Mouse (Mus musculus) myocyte (in vitro differentiated cells): ENCODE data around the gene Plekha4. TPM values are rescaled to one million over a fixed set of nuclear protein-coding genes. Genes with fewer than 3 reads are reported as not detected.
"Not testable (repeated sequence)": the region's sequence is repeated elsewhere in the genome, so short reads cannot be mapped to it uniquely, and the experiment has no call there.

ENCODE experiments used
- H3K27me3 ChIP-seq: one replicate; pipeline ENCODE4 v1.6.1; 2011; ENCODE audit not compliant: control insufficient read depth, insufficient read depth, insufficient read length
- H3K36me3 ChIP-seq: one replicate; pipeline ENCODE4 v1.6.1; 2011; ENCODE audit not compliant: control insufficient read depth, insufficient read depth
- H3K4me2 ChIP-seq: one replicate; pipeline ENCODE4 v1.6.1; 2011; ENCODE audit warnings: low read depth, control low read depth
- H3K4me3 ChIP-seq: one replicate; pipeline ENCODE4 v1.5.1; 2011; ENCODE audit warnings: mild to moderate bottlenecking, control low read depth, moderate library complexity
- H3K79me2 ChIP-seq: one replicate; pipeline ENCODE4 v1.6.1; 2011; ENCODE audit not compliant: control insufficient read depth, insufficient read depth
- H3ac ChIP-seq: one replicate; pipeline ENCODE4 v1.6.1; 2011; ENCODE audit not compliant: control insufficient read depth, insufficient read length
- CEBPB ChIP-seq: IDR thresholded peaks from 2 replicates; pipeline ENCODE4 v1.6.1; 2011; ENCODE audit warnings: mild to moderate bottlenecking, moderate library complexity; ENCODE audit not compliant: poor library complexity, insufficient read depth, severe bottlenecking
- E2F4 ChIP-seq: IDR thresholded peaks from one replicate; pipeline ENCODE4 v1.6.1; 2011; ENCODE audit warnings: mild to moderate bottlenecking, control low read depth, moderate library complexity; ENCODE audit not compliant: insufficient read depth
- MAX ChIP-seq: IDR thresholded peaks from one replicate; pipeline ENCODE4 v1.6.1; 2011; ENCODE audit warnings: low read depth, mild to moderate bottlenecking, control low read depth
- MYOD1 ChIP-seq, 3 experiments: IDR thresholded peaks; one replicate each; pipeline ENCODE4 v1.6.1; 2011; ENCODE audit warnings: control low read depth in 2 of 3, low read depth in 2 of 3, mild to moderate bottlenecking in 2 of 3, moderate library complexity in 1 of 3; ENCODE audit not compliant: insufficient read length in 2 of 3, control insufficient read depth in 1 of 3
- MYOG ChIP-seq, 3 experiments: IDR thresholded peaks; one replicate each; pipeline ENCODE4 v1.6.1; 2011; ENCODE audit warnings: control low read depth in 2 of 3, low read depth in 2 of 3, mild to moderate bottlenecking in 2 of 3; ENCODE audit not compliant: insufficient read length in 2 of 3, control insufficient read depth in 1 of 3, insufficient read depth in 1 of 3
- POLR2A ChIP-seq: IDR thresholded peaks from one replicate; pipeline ENCODE4 v1.6.1; 2011; ENCODE audit warnings: low read depth, mild to moderate bottlenecking, control low read depth, moderate library complexity; ENCODE audit not compliant: insufficient read length
- POLR2AphosphoS2 ChIP-seq: IDR thresholded peaks from one replicate; pipeline ENCODE4 v1.6.1; 2011; ENCODE audit warnings: low read depth, control low read depth; ENCODE audit not compliant: insufficient read length
- REST ChIP-seq: IDR thresholded peaks from one replicate; pipeline ENCODE4 v1.6.1; 2011; ENCODE audit warnings: mild to moderate bottlenecking, control low read depth, moderate library complexity; ENCODE audit not compliant: insufficient read depth, insufficient read length
- SRF ChIP-seq: IDR thresholded peaks from one replicate; pipeline ENCODE4 v1.6.1; 2011; ENCODE audit warnings: low read depth; ENCODE audit not compliant: control insufficient read depth, insufficient read length
- TCF12 ChIP-seq: IDR thresholded peaks from one replicate; pipeline ENCODE4 v1.6.1; 2011; ENCODE audit warnings: mild to moderate bottlenecking, control low read depth; ENCODE audit not compliant: poor library complexity, insufficient read depth, severe bottlenecking
- TCF3 ChIP-seq: IDR thresholded peaks from one replicate; pipeline ENCODE4 v1.6.1; 2011; ENCODE audit warnings: low read depth, control low read depth; ENCODE audit not compliant: insufficient read length
- USF1 ChIP-seq: IDR thresholded peaks from one replicate; pipeline ENCODE4 v1.6.1; 2011; ENCODE audit warnings: low read depth, mild to moderate bottlenecking, control low read depth, moderate library complexity
- polyA plus RNA-seq: library from polyadenylated mRNA; unstranded; fragments of >200 nt; fragmentation: generic; extraction: Trizol; gene quantifications from one replicate; pipeline ENCODE4 v1.2.1, GENCODE M21; 2012; ENCODE audit warnings: missing spikeins

Plekha4 gene
- polyA plus RNA-seq, 1 experiment = 2.6 TPM

DNA sequence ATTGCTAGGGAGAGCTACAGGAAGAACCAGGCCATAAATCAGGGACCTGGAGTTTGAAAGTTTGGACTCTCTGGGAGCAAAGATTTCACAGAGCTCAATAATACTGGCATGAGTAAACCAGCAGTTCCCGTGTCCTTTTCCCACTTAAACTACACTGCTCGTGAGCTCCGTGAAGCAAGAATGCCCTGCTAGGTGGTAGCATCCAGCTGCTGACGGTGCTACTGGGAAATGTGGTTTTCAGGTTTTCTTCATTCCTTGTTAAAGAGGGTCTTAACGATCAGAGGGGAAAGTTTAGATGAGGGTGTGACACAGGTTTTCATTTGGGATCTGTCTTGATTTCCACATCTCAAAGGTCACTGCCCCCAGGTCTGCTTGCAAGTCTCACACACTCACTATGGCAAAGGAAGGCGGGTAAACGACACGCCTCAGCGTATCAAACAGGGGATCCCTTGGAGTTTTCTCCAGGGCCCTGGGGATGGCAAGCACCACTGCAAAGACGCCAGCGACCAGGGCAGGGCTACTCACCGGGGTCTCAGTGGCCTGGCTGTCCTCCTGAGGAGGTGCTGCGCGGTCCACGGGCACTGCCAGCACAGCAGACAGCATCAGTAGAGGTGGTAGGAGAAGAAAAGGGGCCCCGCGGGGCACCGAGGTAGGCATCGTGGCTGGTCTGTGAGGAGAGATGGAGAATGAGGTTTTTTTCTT is 16.8 kb upstream of the Plekha4 start:
- no peak for TF ChIP-seq MYOD1 (IDR thresholded peaks at IDR 0.05; ENCODE audit: control insufficient read depth in 1 of 3, insufficient read length in 2 of 3, low read depth in 2 of 3)
- TF ChIP-seq USF1 = no peak
- TF ChIP-seq TCF12 = no peak
- TF ChIP-seq E2F4 = no peak
- no peak for TF ChIP-seq POLR2A
- no peak for TF ChIP-seq SRF
- no peak for TF ChIP-seq POLR2AphosphoS2
- TF ChIP-seq REST = no peak

DNA sequence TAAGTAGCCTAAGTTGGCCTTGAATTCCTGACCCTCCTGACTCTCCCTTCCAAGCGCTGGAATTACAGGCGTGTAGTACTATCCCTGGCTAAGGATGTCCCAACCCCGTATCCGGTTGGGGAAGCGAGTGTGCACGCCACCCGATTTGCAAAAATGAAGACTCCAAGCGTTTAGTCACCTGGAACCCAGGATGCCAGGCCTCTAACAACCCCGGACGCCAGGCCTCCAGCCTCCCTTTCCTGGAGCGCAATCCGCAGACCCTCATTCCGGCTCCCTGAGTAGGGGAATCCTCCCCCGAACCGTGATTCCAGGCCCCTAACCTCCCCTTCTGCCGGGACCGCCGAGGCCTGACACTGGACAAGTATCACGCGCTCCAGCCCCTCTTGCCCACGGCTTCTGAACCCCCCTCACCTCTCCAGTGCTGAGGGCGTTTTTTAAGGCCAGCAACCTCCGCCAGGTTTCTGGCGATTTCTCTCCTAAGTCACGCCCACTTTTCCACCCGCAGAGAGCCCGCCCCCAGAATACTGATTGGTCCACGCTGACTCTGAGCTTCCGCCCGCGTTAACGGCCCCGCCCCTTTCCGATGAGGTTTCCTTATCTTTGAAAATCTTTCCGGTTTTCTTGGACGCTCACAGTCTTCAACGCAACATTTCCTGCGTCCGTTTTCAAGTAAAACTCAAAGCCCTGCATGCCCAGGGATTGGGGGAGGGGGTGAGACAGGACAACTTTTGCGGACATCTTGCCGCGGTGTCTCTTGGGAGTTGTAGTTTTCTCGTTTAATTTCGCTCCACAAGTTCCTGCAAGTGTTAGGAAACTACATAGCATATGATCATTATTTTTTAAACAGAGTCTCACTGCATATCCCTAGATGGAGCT is 16.0 kb upstream of the Plekha4 start, which contains the start of gene Nucb1:
TSS of gene Nucb1 (minus strand) at position 495 of the 876 bp plus-strand sequence.
- H3ac ChIP-seq = peak within 1 kb of the TSS; percentile 48
- H3K4me3 ChIP-seq = peak within 1 kb of the TSS; percentile 74
- peak within 1 kb of the TSS; percentile 92 for H3K4me2 ChIP-seq
- no peaks in the 10 kb centered on the region for H3K27me3 ChIP-seq
- TF ChIP-seq E2F4 = no peak
- peak; percentile 57 for TF ChIP-seq POLR2AphosphoS2
- TF ChIP-seq SRF = no peak
- no peak for TF ChIP-seq CEBPB
- no peak for TF ChIP-seq TCF3
- no peak for TF ChIP-seq USF1
- TF ChIP-seq MAX = no peak
- no peak for TF ChIP-seq MYOG (IDR thresholded peaks at IDR 0.05; ENCODE audit: control insufficient read depth in 1 of 3, insufficient read depth in 1 of 3, insufficient read length in 2 of 3, low read depth in 2 of 3)
- no peak for TF ChIP-seq MYOD1 (IDR thresholded peaks at IDR 0.05; ENCODE audit: control insufficient read depth in 1 of 3, insufficient read length in 2 of 3, low read depth in 2 of 3)
- peak; percentile 52 for TF ChIP-seq POLR2A
- TF ChIP-seq TCF12 = no peak
- no peak for TF ChIP-seq REST
- H3K79me2 ChIP-seq = no peaks in the 10 kb centered on the region
- no peaks in the 10 kb centered on the region for H3K36me3 ChIP-seq

More for the DNA sequence above, 16.8 kb upstream of the Plekha4 start:
- Histone ChIP-seq H3K27me3 (no peaks in the 10 kb centered on the region), H3K36me3 (no peaks in the 10 kb centered on the region), H3K4me2 (peak overlapping the region; percentile 92), H3ac (peak overlapping the region; percentile 48), H3K79me2 (no peaks in the 10 kb centered on the region), H3K4me3 (peak overlapping the region; percentile 74)

DNA sequence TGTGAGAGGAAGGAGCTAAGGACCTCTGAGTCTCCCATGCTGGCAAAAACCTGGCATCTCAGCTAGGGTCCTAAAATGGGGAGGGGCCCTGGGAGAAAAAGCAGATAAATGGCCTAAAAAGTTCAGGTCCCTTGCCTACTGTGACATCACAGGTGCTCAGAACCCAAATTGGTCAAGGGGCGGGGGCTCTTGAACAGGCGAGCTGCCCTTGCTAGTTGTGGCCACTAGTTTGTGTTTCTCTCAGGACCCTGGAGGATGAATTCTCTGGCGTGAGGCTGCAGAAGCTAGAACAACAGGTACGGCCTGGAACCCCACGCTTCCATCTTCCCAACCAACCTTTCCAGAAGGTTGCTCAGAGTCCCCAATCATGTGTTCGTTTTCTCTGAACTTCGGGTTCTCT is 11.7 kb upstream of the Plekha4 start:
- H3ac ChIP-seq = no peak overlapping the region
- H3K4me3 ChIP-seq = no peak overlapping the region
- no peaks in the 10 kb centered on the region for H3K79me2 ChIP-seq
- no peak overlapping the region for H3K4me2 ChIP-seq
- H3K36me3 ChIP-seq = no peaks in the 10 kb centered on the region
- H3K27me3 ChIP-seq = no peaks in the 10 kb centered on the region
- no peak for TF ChIP-seq E2F4
- TF ChIP-seq TCF12 = no peak
- no peak for TF ChIP-seq REST

GRCm38 (mm10) chr7:45515436-45515835 is 10.7 kb upstream of the Plekha4 start:
- Histone ChIP-seq H3K27me3 (no peaks in the 10 kb centered on the region), H3K79me2 (no peaks in the 10 kb centered on the region), H3K4me3 (no peak overlapping the region), H3K4me2 (no peak overlapping the region), H3ac (no peak overlapping the region), H3K36me3 (no peaks in the 10 kb centered on the region)
- TF ChIP-seq MYOG (IDR thresholded peaks at IDR 0.05; ENCODE audit: control insufficient read depth in 1 of 3, insufficient read depth in 1 of 3, insufficient read length in 2 of 3, low read depth in 2 of 3) = no peak
- TF ChIP-seq POLR2AphosphoS2 = no peak
- TF ChIP-seq POLR2A = no peak
- no peak for TF ChIP-seq MYOD1 (IDR thresholded peaks at IDR 0.05; ENCODE audit: control insufficient read depth in 1 of 3, insufficient read length in 2 of 3, low read depth in 2 of 3)
- no peak for TF ChIP-seq SRF
- no peak for TF ChIP-seq TCF3
- TF ChIP-seq TCF12 = no peak
- TF ChIP-seq MAX = no peak
- no peak for TF ChIP-seq CEBPB
- no peak for TF ChIP-seq REST
- no peak for TF ChIP-seq USF1
- TF ChIP-seq E2F4 = no peak

GRCm38 (mm10) chr7:45516846-45517245 is 9.3 kb upstream of the Plekha4 start:
- not testable (repeated sequence) for H3K27me3 ChIP-seq, H3K79me2 ChIP-seq, H3ac ChIP-seq, H3K4me2 ChIP-seq, H3K4me3 ChIP-seq, H3K36me3 ChIP-seq
